Mouse (Mus musculus) heart, postnatal 0 days (tissue): ENCODE measurements around the gene Cldn10. TPM values are rescaled to one million over a fixed set of nuclear protein-coding genes. Genes with fewer than 3 reads are reported as not detected.

Experiments
- ATAC-seq: fragments of 200-750 bp; cut with Nextera tagmentation; 2 replicates; pipeline ENCODE4 v1.8.0; 2017; ENCODE audit warnings: low read depth, moderate number of reproducible peaks, moderate library complexity; ENCODE audit not compliant: insufficient read depth
- DNase-seq: peaks from one replicate; pipeline ENCODE4 v3.0.0-alpha.2; 2016; ENCODE audit warnings: low spot score
- H3K27ac ChIP-seq: fragments of 300-500 bp; sonication (generic); 2 replicates; pipeline ENCODE4 v1.5.1; 2014; ENCODE audit warnings: low read depth, mild to moderate bottlenecking
- H3K27me3 ChIP-seq: fragments of 300-500 bp; sonication (generic); 2 replicates; pipeline ENCODE4 v1.6.1; 2014; ENCODE audit warnings: low read length, mixed read lengths; ENCODE audit not compliant: control insufficient read depth, insufficient read depth
- H3K36me3 ChIP-seq: fragments of 300-500 bp; sonication (generic); replicated peaks from 2 replicates; pipeline ENCODE4 v1.6.1; 2014; ENCODE audit warnings: low read length, mixed read lengths; ENCODE audit not compliant: control insufficient read depth, insufficient read depth
- H3K4me1 ChIP-seq: fragments of 300-500 bp; sonication (generic); 2 replicates; pipeline ENCODE4 v1.6.1; 2014; ENCODE audit warnings: antibody characterized with exemption; ENCODE audit not compliant: control insufficient read depth, insufficient read depth
- H3K4me2 ChIP-seq: fragments of 300-500 bp; sonication (generic); 2 replicates; pipeline ENCODE4 v1.6.1; 2014; ENCODE audit warnings: low read depth, mild to moderate bottlenecking, low read length, moderate library complexity
- H3K4me3 ChIP-seq: fragments of 300-500 bp; sonication (generic); 2 replicates; pipeline ENCODE4 v1.5.1; 2014; ENCODE audit warnings: low read depth, low read length
- H3K9ac ChIP-seq: fragments of 300-500 bp; sonication (generic); replicated peaks from 2 replicates; pipeline ENCODE4 v1.6.1; 2014; ENCODE audit warnings: low read depth, low read length, mixed read lengths
- H3K9me3 ChIP-seq: fragments of 300-500 bp; sonication (generic); replicated peaks from 2 replicates; pipeline ENCODE4 v1.6.1; 2016; ENCODE audit warnings: low read length; ENCODE audit not compliant: control insufficient read depth
- CTCF ChIP-seq: IDR thresholded peaks from 2 replicates; pipeline ENCODE4 v1.5.1; 2016; ENCODE audit warnings: antibody characterized with exemption, control low read depth, low read depth
- EP300 ChIP-seq: IDR thresholded peaks from 2 replicates; pipeline ENCODE4 v1.6.1; 2016; ENCODE audit warnings: antibody characterized with exemption, low read depth
- WGBS: fragments of 180-500 bp; shearing (Covaris S2); extraction: QIAGEN DNeasy Blood & Tissue Kit; methylation state at CpG from one replicate; pipeline ENCODE4 v1.1.7; 2014; 5-methylcytosine and 5-hydroxymethylcytosine counted together
- polyA plus RNA-seq: library from polyadenylated mRNA; unstranded; fragments of >200 nt; fragmentation: Nextera tagmentation; extraction: Ambion mirVana; gene quantifications from 2 replicates; pipeline ENCODE4 v1.2.1, GENCODE M21; 2015
- total RNA-seq: library from RNA; depleted of rRNA; stranded (reverse); fragments of >200 nt; gene quantifications from 2 replicates; pipeline ENCODE4 v1.2.3, GENCODE M21; 2014; ENCODE audit warnings: low replicate concordance

The Cldn10 gene
- total and polyA plus RNA-seq, 2 experiments from 2014 or later, result 0.15 to 1.7 TPM

- no peak overlapping the region for H3K9ac ChIP-seq
- no peak overlapping the region for H3K27ac ChIP-seq
- no peaks in the 10 kb centered on the region for H3K4me1 ChIP-seq
- no peaks in the 10 kb centered on the region for H3K27me3 ChIP-seq
- WGBS, result 62% methylated on average over 7 of the region's 7 CpGs
- DNase-seq, result peak; percentile 29
- TF ChIP-seq EP300 (no peak), CTCF (no peak)
- no peaks in the 10 kb centered on the region; the same call in none of the 2 replicates for H3K36me3 ChIP-seq
- no peak overlapping the region for H3K4me3 ChIP-seq
- peak; percentile 62; the same call in 1 of the 2 replicates for ATAC-seq
- H3K4me2 ChIP-seq, result no peak overlapping the region
- H3K9me3 ChIP-seq, result no peaks in the 10 kb centered on the region
Observed at GRCm38 (mm10) chr14:118884250-118884556, 96.5 kb downstream of the Cldn10 start.

DNA sequence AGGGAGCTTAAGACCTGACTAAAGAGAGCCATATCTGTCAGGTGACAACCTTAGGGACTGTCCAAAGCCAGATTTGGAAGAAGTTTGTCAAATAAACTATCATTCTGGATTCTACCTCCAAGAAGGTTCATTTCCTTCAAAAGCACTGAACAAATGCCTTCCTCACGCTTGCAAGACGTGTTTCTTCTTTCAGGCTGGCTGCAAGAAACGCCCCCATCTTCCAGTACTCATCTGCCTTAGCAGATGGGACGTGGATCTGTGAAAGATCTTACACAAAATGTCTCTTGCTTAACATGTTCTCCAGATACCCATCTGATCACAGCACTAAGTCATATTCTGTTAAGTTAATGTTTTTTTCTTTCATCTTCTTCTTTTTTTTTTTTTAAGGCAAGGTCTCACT lies 102.4 kb downstream of the Cldn10 start:
- Histone ChIP-seq H3K27me3 (no peaks in the 10 kb centered on the region), H3K9ac (no peak overlapping the region), H3K36me3 (no peaks in the 10 kb centered on the region), H3K4me2 (no peak overlapping the region), H3K4me3 (no peak overlapping the region), H3K9me3 (no peaks in the 10 kb centered on the region), H3K27ac (no peak overlapping the region), H3K4me1 (no peaks in the 10 kb centered on the region)
- no peak for DNase-seq
- WGBS, result 85% methylated on average over 4 of the region's 4 CpGs
- TF ChIP-seq CTCF (no peak), EP300 (no peak)
- ATAC-seq, result no peak

- 83% methylated on average over 7 of the region's 7 CpGs for WGBS
- H3K27ac ChIP-seq, result no peak overlapping the region
- no peaks in the 10 kb centered on the region for H3K9me3 ChIP-seq
- no peak overlapping the region for H3K4me2 ChIP-seq
- no peak overlapping the region for H3K4me3 ChIP-seq
- no peak for DNase-seq
- H3K36me3 ChIP-seq, result no peaks in the 10 kb centered on the region
- H3K27me3 ChIP-seq, result no peaks in the 10 kb centered on the region
- H3K9ac ChIP-seq, result no peak overlapping the region
- ATAC-seq, result no peak
- no peak for TF ChIP-seq EP300
- no peak for TF ChIP-seq CTCF
- no peaks in the 10 kb centered on the region for H3K4me1 ChIP-seq
Observed at GRCm38 (mm10) chr14:118895228-118895627, 107.5 kb downstream of the Cldn10 start.

DNA sequence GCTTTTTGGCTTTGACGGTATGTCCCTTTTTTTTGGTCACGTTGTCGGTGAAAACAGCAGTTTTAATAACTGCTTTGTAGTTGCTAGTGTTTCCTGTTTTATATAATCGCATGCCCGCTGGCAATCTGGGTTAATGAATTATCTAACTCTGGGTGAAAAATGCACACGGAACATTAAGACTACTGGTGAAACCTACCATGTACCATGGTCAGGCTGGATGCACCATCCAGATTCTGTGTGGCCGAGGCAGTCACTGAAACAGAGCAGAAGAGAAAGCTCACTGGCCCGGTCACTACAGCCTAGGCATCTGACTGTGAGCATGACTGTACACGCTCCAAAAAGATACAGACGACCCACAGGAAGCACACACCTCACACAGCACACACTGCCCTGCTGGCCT lies 107.9 kb downstream of the Cldn10 start:
- H3K4me1 ChIP-seq, result no peaks in the 10 kb centered on the region
- 88% methylated on average over 10 of the region's 10 CpGs for WGBS
- DNase-seq, result no peak
- no peak overlapping the region for H3K4me3 ChIP-seq
- H3K27ac ChIP-seq, result no peak overlapping the region
- H3K36me3 ChIP-seq, result no peaks in the 10 kb centered on the region
- no peak overlapping the region for H3K9ac ChIP-seq
- TF ChIP-seq EP300 (no peak), CTCF (no peak)
- no peaks in the 10 kb centered on the region for H3K27me3 ChIP-seq
- ATAC-seq, result no peak
- H3K9me3 ChIP-seq, result no peaks in the 10 kb centered on the region
- no peak overlapping the region for H3K4me2 ChIP-seq

- Histone ChIP-seq H3K36me3 (no peaks in the 10 kb centered on the region), H3K4me2 (no peak overlapping the region), H3K27me3 (no peaks in the 10 kb centered on the region), H3K4me3 (no peak overlapping the region), H3K9ac (no peak overlapping the region), H3K27ac (no peak overlapping the region), H3K4me1 (no peaks in the 10 kb centered on the region), H3K9me3 (no peaks in the 10 kb centered on the region)
- TF ChIP-seq EP300, result no peak
- no peak for TF ChIP-seq CTCF
- DNase-seq, result no peak
- ATAC-seq, result no peak
- 80% methylated on average over 11 of the region's 11 CpGs for WGBS
Observed at GRCm38 (mm10) chr14:118899940-118900339, 112.2 kb downstream of the Cldn10 start.

- Histone ChIP-seq H3K9me3 (no peaks in the 10 kb centered on the region), H3K27me3 (no peaks in the 10 kb centered on the region), H3K4me2 (no peak overlapping the region), H3K4me3 (no peak overlapping the region), H3K9ac (no peak overlapping the region), H3K27ac (no peak overlapping the region), H3K36me3 (no peaks in the 10 kb centered on the region), H3K4me1 (no peaks in the 10 kb centered on the region)
- TF ChIP-seq EP300 (no peak), CTCF (no peak)
- no peak for DNase-seq
- 100% methylated on average over 1 of the region's 1 CpGs for WGBS
- ATAC-seq, result no peak
Observed at GRCm38 (mm10) chr14:118900911-118901310, 113.2 kb downstream of the Cldn10 start.
